Mouse (Mus musculus): ENCODE measurements around the gene Nfam1.

The Nfam1 gene

DNA sequence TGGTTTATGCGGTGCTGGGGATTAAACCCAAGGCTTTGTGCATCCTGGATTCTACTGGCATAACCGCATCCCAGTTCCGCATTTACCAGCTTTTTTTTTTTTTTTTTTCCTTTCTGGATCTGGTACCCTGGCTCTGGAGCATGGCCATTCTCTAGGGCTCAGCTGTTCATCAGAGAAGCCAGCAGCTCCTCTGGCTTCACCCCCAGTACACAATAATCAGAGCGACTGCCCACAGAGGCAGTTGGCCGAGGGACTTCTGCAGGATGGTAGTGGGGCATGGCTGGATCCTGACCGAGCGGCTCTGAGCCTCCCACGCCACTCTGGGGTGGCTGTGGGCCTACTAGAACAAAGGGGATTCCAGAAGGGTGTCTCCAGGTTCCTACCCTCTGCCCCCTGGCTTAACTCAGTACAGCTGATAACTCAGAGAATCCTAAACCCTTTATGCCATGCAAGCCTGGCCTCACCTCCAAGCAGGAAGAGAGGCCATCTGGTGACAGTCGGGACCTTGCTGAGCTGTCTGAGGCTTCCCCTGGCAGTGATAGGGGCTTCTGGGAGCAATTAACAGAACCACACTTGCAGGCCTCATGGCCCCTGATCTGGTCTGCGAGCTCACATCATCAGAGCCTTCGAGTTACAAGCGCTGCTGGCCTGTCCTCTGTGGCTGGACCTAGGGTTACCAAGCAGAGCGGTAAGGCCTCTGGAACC is 40.9 kb downstream of the Nfam1 start:
- DNase-seq (ENCODE audit: low spot score), result no peak

DNA sequence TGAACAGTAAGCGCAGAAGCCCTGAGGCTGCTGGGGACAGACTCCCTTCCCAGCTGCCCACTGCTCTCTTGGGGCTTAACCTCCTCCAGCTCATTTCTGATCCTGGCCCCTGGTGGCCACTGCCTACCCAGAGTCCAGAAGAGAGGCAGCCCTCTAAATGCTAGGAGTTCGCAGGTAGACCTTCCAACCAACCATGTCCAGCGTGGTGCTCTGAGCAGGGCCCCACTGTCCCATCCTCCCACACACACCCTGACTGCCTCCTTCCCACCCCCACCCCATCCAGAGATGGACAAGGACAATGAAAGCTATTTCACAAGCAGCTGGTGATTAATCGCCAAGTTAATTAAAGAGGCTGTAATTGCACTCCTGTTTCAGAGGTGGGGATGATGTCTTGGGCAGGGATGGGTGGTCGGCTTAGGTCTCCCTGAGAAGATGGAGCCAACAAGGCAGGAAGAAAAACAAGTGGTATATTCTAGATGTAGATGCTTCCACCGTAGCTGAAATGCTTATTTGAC is 43.9 kb downstream of the Nfam1 start:
- DNase-seq (ENCODE audit: low spot score), result no peak

DNA sequence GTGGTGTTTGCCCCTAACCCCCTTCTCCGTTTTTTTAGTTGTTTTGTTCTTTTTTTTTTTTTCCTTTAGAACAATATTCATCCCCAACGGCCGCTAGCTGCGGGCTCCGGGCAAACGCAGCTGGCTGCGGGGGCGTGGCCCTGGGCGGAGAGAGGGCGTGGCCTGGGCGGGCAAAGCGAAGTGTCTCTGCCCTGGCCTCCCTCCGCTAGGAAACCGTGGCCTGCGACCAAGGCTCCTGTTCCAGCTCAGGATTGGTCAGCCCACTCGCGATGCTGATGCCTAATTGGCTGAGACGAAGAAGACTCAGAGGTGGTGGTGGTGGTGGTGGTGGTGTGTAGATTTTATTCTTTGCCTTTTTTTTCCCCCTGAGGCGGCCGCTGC is 45.4 kb downstream of the Nfam1 start, which contains the start of gene Tcf20:
TSS of gene Tcf20 (minus strand) at position 141 of the 381 bp plus-strand sequence.
- peak; percentile 79 for DNase-seq (ENCODE audit: low spot score)

DNA sequence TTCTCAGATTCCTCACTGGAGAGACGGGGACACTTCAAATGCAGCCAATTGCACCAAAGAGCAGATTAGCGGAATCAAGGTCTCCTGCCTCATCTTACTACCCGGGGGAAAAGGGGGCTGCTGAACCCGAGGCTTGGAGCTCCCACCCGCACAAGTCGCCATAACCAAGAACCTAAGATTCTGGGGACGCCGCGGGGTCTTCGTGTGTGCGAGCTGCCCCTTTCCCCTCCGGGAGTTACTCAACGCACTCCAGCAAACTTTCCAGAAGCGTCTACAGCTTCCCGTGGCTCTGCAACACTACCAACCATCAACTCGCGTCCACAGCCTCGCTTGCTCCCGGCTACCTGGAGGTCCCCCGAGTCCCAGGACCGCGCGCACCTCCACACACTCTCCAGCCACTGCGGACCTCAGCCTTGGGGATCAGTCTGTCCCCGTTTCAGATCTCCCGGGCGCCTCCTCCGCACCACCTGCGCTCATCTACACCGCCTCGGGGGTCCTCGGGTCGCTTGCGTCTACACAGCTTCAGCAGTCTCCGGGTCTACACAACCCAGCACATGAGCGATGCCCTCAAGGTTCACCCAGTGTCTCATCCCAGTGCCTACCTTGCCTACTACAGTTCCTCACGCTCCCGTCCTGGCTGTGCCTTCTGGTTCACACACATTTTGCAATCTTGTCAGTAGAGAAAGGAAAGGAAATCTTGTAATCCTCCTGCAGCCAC is 45.9 kb downstream of the Nfam1 start:
- DNase-seq (ENCODE audit: low spot score), result no peak

DNA sequence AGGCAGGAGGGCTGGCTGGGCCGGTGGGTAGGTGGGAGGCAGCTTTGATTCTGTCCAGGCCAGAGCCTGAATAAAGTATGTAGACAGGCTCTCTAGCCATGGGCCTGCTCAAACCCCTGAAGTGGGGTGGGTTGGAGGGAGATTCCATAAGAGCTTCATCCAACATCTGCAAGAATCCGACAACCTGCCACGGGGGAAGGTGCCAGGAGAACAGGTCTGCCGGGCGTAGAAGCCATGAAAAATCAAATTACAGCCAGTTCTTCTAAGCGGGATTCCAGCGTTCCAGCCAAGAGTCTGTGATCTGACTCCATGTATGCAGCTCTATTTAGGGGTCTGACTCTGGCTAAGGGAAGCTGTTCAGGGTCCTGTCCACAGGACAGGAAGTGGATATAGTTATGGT is 48.5 kb downstream of the Nfam1 start:
- no peak for DNase-seq (ENCODE audit: low spot score)

DNA sequence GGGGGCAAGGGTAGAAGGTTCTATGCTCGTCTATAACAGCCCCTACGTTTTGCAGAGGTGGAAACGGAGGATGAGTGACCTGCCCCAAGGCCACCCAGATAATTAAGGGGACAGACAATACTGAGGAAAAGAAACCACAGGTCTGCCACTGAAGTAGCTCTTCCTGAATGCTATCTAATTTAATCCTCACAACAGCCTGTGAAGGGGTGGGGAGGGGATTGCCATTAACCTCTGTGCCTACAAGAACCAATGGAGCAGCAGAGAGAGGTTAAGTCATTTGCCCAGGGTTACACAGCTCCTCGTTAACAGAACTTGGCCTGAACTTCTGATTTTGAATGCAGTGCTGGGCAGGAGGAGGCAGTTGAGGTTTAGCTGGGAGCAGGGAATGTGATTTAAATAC is 49.0 kb downstream of the Nfam1 start:
- no peak for DNase-seq (ENCODE audit: low spot score)

DNA sequence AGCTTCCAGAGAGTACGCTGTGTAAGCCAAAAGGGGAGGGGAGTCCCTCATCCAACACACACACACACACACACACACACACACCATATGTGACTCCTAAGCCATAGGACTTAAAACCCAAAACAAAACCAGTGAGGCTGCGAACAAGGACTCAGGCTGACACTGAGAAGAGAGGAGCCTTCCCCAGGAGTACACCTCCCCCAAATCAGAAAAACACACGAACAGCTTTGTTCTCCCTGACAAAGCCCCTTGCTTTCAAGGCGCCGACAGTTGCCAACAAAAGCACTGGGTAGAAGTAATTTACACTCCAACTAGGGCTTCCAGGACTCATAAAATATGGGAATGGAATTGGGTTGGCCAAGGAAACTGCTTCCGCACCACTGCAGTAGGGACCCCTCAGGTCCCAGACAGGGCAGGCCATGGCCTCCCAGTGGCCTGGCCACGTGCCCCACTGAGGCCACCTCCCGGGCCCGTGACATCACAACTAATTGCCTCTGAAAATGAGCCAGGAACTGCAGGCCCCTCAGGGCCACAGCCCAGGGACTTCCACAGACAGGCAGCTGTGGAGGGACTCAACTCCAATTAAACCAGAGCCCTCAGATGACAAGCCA is 49.6 kb downstream of the Nfam1 start:
- DNase-seq (ENCODE audit: low spot score), result no peak

DNA sequence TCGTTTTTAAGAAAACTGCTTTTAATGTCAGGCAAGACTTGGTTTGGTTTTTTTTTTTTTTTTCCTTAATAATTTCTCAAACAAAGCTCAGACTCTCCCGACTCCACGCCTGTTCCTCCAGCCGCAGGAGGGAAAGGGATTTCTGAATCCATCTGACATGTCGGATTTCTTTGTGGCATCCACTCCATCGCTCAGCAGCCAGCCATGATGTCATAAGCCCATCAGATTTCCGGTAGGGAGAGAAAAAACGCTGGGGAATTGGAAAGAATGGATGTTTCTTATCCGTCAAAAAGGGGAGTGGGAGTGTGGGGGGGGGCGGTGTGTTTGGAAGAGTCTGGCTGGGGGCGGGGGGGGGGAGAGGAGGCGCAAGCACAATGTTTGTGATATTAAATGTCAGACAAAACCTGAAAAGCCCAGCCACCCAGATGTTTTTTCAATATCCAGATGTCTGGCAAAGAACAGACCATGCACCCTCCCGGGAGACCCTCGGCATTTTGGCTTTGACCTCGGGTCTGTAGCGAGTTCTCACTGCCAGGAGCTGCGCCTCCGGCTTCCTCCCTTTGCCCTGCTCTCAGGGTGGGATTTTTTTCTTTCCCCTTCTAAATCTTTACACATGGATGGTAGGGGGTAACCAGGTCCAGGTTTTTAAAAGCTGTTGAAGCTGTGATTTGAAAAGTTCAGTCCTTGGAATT is 50.2 kb downstream of the Nfam1 start:
- no peak for DNase-seq (ENCODE audit: low spot score)

DNA sequence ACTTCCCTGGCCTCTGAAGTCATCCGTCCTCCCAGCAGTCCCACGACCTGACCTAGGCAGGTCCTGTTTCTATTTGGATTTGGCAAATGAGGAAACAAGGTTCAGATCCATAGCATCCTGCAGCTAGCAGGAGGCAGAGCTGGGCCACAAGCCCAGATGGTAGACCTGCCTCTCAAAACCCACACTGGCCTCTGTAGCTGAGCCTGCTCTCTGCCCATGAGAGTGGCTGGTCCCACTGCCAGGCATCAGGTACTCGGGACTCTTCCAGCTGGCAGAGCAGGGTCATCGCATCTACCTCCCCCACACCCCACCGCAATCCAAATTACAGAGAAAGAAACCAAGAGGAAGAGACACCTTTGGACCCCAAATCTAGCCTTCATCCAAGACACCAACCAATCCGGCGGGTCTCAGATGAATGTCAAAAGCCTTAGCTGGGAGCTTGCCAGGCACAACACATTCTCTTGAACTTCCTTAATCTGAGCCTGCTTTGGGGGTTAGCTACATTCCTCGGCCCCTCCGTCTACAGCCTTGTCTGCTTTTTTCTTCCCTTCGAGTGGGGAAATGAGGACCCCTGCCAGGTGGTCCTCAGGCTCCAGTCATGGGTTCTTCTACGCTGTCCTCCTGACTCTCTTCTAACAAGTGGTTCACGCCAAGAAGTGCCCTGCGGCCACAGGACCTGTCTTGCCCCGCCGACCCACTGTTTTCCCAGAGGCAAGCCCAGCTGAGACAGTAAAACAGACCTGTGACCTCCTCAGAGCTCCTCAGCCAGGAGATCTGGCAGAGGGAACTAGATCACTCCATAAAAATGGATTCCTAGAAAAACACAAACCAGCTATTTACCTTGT is 51.2 kb downstream of the Nfam1 start:
- DNase-seq (ENCODE audit: low spot score), result no peak

DNA sequence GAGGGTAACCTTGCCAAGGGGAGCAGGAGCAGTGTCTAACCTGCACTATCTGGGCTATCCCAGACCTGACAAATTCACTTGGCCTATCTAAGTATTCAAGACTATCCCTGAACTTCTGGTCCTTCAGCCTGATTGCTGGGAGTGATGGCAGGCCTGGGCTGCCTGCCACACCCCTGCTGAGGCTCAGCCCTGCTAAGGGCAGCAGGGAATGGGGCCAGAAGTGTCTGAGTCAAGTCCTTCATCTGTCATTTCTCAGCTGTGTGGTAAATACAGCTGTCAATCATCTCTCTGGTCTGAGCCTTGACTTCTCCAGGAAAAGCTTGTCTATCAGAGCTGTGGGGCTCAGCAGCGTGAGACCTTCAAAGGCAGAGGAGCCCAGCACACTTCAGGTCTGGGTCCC is 53.6 kb downstream of the Nfam1 start:
- no peak for DNase-seq (ENCODE audit: low spot score)

DNA sequence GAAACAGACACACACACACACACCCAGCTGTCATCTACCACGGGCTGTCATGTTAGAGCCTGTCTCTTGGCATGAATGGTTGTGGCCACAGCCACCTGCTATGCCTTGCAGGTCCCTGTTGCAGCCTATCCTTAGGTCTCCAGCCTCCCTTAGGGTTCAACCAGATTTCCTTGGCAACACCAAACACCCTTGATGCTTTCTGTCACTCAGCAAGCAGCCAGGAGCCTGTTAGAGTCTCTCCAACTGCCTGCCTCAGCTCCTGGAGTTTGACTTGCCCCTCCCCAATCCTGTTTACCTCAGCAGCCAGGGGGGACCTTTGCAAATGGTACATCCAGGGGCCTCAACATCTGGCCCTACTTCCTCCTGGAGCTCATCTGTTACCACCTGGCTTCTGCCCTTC is 58.6 kb downstream of the Nfam1 start:
- DNase-seq (ENCODE audit: low spot score), result no peak

DNA sequence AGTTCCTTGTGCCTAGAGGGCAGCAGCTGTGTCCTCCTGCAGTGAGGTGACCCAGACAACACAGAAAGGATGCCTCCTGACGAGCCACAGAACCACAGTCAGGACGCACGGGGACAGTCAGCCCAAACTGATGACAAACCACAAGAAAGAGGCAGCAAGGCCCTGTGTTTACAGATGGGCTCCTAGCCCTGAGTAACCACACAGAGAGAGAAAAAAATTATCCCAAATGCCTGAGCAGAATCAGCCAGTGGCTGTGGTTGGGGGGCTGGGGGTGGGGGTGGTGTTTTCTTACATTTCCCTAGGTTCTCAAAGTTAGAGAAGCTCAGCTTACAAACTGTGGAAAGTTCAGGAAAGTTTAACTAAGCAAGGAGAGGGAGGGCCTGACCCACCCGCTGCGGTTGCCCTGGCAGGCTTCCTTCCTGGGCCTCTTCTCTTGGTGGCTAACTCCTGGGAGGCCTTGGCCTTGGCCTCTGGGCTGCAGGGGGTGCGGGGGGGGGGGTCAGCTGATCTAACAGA is 63.8 kb downstream of the Nfam1 start:
- DNase-seq (ENCODE audit: low spot score), result no peak

DNA sequence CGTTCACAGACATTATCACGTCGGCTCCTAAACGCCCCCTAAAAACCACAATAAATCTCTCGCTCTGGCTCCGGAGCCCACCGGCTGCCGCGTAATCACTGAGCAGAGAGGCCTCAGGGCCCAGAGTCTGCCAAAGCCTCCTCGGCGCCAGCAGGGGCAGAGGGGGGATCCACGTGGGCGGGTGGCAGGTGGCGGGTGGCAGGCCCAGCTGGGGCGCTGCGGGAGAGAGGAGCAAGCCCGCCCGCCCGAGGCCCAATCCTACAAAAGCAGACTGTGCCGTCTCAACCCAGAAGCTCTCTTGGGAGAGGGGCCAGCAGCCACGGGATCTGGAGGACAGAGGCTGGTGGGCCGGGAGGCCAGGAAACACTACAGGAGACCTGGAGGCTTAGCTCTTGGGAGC is 64.7 kb downstream of the Nfam1 start:
- DNase-seq (ENCODE audit: low spot score), result no peak

DNA sequence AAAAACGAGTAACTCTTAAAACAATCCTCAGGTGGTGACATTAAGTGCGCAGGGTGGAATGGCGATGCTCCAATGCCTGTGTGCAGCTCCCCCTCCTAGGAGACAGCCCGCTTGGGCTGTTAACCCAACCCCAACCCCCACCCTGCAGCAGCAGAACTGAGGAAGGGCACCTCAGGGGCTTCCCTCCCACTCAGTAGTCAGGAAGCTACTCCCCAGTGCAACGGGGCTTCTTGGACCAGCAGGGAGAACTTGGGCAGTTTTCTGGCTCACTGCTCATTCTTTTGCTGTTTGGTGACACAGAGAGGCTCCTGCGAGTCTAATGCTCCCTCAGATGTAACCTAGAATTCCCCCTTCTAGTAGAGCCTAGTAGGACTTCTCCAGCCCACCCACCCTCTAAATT is 65.2 kb downstream of the Nfam1 start:
- no peak for DNase-seq (ENCODE audit: low spot score)

DNA sequence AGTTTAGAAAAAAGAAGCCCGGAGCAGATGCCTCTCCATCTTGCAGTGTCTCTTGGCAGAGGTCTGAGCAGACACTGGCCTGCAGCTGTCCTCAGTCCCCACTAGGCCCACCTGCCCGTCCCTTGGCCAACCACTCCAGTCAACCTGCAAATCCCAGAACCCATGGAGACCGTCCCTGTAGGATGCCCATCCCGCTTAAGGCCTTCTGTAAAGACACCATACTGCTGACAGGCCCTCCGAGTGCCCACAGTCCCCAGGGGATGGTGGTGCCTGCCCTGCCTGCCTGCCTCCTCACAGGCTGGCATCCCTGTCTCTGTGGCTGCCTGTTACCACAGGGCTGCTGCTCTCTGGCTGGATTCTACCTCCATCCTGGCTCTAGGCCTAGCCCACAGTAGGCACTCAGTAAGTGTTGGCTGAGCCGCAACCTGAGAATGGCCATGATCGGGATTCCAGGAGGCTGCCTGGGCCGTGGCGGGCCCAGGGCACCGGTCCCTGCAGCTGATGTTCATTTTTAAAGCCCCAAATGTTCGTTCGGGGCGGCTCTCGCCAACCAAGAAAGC is 68.8 kb downstream of the Nfam1 start:
- DNase-seq (ENCODE audit: low spot score), result no peak

DNA sequence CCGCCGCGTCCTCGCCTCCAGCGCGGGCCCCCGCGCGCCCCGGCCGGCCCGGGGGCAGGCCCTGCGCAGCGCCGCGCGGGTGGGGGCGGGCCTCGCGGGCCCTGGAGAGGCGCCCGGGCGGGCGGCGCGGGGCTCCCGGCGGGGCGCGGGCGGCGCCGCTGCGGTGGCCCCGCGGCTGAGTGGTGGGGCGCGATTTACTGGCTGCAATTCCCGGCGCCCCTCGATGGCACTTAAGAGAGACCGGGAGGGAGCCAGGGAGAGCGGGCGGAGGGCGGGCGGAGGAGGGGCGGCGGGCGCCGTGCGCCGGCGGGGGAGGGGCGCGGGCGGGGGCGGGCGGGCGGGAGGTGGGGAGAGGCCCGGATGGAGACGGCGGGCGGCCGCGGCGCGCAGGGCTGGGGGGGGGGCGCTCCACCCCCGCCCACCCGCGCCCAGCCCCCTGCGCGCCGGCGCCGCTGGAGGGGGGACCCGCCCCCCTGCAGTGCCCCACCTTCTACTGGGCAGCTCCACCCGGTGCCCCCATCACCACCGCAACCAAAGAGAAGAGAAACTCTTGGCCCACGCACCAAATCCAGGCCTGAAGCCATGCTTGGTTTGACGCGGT is 69.5 kb downstream of the Nfam1 start:
- DNase-seq (ENCODE audit: low spot score), result no peak

DNA sequence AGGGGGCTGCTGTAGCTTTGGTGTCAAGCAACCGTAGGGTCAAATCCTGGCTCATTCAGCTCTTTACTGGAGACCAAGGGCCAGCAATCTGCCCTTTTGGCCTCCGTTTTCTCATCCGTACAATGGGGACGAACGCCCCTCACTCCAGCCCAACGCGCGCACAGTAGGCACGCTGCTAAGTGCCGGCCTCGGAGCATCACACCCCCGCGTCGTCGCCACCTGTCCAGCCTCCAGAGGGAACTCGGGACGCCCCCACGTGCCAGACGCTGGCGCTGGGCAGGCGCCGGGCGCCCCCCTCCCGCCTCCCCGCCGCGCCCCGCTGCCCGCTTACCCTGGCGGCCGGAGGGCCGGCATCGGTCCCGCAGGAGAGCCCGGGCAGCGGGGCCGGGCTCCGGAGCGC is 70.0 kb downstream of the Nfam1 start:
- no peak for DNase-seq (ENCODE audit: low spot score)

DNA sequence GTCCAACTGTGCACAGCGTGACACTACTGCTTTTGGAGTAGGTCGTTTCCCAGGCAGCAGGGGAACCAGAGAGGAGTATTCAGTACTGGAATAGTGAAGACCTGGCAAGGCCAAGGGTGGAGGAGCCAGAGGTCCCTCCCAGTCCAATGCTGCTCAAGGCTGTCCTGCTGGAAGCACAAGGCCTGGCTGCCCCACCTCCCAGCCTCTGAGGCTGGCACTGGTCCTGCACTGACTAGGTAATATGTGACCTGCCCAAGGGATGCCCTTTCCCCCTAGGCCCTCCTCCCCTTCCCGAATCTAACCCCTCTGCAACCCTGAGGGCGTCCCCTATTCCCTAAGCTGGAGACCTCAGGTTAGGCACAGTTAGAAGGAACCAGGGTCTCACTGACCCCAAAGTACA is 70.6 kb downstream of the Nfam1 start:
- DNase-seq (ENCODE audit: low spot score), result no peak

DNA sequence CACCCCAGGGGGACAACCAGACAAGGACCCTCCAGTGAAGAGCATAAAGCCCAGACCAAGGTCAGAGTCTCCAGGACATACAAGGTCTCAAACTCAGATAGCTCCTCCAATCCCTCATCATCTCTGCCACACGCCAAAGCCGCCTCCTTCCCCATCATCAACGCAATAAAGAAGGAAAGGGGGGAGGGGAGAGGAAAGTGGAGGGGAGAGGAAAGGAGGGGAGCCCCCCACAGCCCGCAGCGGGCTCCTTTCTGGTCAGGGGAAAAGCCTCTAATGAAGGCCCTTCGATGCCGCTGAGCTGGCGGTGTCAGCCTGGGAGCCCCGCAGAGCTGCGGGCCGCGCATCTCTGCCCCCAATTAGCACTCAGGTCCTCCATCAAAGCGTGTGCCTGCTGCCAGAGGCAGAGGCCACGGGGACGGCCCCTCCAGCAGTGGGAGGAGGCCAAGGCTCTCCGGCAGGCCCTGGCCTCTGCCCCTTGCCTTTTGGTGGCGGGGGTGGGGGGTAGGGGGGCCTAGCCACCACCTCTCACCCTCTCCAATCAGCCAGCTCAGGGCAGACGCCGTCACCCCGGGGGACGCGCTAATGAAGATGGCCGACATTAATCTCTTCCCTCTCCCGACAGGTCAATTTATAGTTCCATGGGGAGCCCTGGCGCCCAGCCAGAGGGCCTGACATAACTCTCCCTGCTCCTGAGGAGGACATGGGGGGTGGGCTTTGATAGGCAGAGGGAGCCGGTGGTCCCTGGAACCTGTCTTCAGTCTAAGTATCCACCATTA is 72.1 kb downstream of the Nfam1 start:
- no peak for DNase-seq (ENCODE audit: low spot score)

DNA sequence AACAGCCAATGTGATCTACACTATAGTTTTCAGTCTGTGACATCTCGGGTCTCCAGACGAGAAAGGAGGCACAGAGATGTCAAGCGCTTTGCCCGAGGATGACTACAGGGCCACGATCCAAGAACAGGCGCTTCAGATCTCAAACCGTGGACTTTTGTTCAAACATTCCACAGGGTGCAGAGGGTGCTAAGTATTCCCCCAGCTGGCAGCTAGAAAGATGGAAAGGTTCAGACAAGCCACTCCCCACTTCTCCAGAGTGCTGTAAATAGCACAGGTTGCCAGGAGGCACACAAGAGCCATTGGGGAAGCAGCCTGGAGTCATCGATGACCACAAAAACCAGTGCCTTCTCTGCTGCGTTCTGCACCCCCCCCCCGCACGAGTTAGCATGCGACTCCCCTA is 74.0 kb downstream of the Nfam1 start:
- no peak for DNase-seq (ENCODE audit: low spot score)

Measured in spleen, adult 12 weeks (tissue).